Mouse (Mus musculus): ENCODE data around the gene 4930524B15Rik. TPM values are rescaled to one million over a fixed set of nuclear protein-coding genes. Genes with fewer than 3 reads are reported as not detected.

The 4930524B15Rik gene
- polyA plus RNA-seq, 1 experiment, result not detected

DNA sequence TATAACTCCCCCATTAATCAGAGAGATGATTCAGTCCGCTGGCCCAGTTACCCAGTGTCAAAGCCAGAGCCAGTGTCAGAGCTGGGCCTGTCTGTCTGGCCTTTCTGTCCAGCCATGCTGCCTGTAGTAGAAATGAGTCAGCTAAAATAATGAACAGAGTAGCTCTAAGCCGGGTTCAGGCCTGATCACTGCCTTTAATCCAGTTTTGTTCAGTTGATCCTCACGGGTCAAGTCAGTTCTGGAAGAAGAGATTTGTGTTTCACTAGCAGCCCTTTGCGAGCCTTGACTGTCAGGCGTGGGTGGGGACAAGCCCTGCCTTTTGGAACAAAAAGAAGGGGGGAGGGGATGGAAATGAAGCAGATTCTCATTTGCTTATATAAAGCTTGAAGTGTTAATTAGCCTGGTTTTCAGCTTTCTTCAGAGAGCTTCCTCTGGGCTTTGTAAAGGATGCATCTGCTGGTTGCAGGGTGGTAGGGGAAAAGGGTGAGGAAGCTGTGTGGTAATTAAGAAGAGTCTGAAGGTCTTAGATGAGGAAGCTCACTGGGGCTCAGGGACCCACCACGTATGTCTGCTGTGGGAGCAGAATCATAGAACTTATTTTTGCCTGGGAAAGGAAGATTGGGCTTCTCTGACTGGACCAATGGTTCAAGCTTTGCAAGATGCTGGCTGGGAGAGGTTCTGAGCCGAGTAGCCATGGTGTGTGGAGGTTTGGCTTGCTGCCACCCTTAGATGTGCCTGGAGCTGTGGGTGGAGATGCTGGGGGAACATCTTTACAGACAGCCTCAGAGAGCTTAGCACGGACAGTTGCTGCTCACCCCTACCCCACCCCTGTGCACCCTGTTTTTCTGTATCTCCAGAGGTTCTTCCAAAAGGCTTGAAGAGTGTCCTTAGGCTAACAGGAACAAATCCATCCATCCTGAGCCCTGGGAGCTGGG lies 54.9 kb downstream of the 4930524B15Rik start:
- 52% methylated on average over 8 of the region's 8 CpGs for WGBS
- no peak overlapping the region for H3K4me3 ChIP-seq (ENCODE audit: insufficient read depth, low read depth, low read length)
- DNase-seq, result no peak
- TF ChIP-seq CTCF (conservative IDR thresholded peaks at IDR 0.05; ENCODE audit: insufficient read depth, insufficient read length, low read depth, low read length) (no peak), POLR2A (IDR thresholded peaks at IDR 0.05; ENCODE audit: low read depth, low read length) (no peak)
- H3K36me3 ChIP-seq (ENCODE audit: control insufficient read depth, insufficient read depth, low read length), result no peaks in the 10 kb centered on the region
- no peaks in the 10 kb centered on the region for H3K27me3 ChIP-seq (replicated peaks; ENCODE audit: control insufficient read depth, insufficient read depth, low read length)
- no peaks in the 10 kb centered on the region for H3K4me1 ChIP-seq (ENCODE audit: control insufficient read depth, insufficient read depth, low read length)
- H3K27ac ChIP-seq (ENCODE audit: insufficient read depth, low read depth, low read length), result no peak overlapping the region

DNA sequence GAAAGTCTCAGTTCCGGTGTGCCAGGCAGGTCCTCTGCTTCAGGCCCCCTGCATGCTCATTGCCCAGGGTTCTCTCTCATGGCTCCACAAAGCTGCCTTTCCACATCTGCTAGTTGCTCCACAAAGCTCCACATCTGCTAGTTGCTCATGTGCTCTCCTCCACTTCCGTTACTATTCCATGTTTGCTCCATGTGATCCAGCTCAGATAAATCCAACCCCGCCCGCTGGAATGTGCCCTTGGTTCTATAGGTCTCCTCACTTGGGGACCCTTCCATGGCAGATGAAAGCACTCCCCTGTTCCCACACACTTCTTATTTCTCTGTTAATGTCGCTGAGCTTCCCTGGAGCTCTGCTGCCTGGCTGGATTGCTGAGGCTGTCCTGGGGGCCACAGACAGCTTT lies 61.2 kb downstream of the 4930524B15Rik start:
- Histone ChIP-seq H3K27ac (ENCODE audit: insufficient read depth, low read depth, low read length) (no peak overlapping the region), H3K27me3 (replicated peaks; ENCODE audit: control insufficient read depth, insufficient read depth, low read length) (no peaks in the 10 kb centered on the region), H3K4me1 (ENCODE audit: control insufficient read depth, insufficient read depth, low read length) (no peaks in the 10 kb centered on the region), H3K36me3 (ENCODE audit: control insufficient read depth, insufficient read depth, low read length) (no peaks in the 10 kb centered on the region), H3K4me3 (ENCODE audit: insufficient read depth, low read depth, low read length) (no peak overlapping the region)
- 46% methylated on average over 5 of the region's 5 CpGs for WGBS
- DNase-seq, result no peak
- TF ChIP-seq POLR2A (IDR thresholded peaks at IDR 0.05; ENCODE audit: low read depth, low read length), result no peak
- no peak for TF ChIP-seq CTCF (conservative IDR thresholded peaks at IDR 0.05; ENCODE audit: insufficient read depth, insufficient read length, low read depth, low read length)

DNA sequence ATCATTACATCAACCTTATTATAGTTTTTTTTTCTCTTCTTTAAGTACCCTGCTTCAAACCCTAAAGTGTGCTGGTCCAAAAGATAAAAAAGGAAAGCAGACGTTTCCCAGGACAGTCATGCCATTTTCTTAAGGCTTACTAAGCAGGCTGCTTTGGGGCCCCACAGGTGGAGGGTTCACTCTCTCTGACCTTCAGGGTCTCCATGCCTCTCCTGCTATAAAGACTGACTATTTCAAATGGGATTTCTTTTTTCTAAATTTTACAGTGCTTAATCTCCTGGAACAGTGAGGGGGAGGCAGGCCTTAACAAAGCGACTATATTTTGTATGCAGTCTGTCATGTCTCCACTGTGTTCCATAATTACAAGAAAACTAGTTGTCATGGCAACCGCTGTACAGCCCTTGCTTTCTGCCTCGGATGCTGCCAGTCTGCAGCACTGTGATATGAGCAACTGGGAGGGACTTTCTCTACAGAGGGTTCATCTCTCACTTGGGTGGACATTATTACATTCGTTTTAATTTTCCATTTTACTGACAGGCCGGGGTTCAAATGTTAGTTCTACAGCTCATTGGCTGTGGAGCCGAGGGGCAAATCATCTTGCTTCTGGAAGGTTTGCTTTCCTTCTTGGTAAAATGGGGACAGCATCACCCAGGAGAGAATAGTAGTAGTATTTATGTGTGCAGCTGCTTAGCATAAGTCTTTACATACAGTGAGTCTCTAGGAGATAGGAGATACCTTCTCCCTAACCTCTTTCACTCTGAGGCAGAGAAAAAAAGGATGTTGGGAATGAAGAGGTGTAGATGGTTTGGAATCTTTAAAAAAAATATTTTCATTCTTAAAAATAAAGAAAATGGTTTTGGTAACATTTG lies 62.3 kb downstream of the 4930524B15Rik start:
- no peak for DNase-seq
- no peak overlapping the region for H3K27ac ChIP-seq (ENCODE audit: insufficient read depth, low read depth, low read length)
- H3K36me3 ChIP-seq (ENCODE audit: control insufficient read depth, insufficient read depth, low read length), result no peaks in the 10 kb centered on the region
- H3K4me1 ChIP-seq (ENCODE audit: control insufficient read depth, insufficient read depth, low read length), result no peaks in the 10 kb centered on the region
- H3K27me3 ChIP-seq (replicated peaks; ENCODE audit: control insufficient read depth, insufficient read depth, low read length), result no peaks in the 10 kb centered on the region
- 61% methylated on average over 7 of the region's 7 CpGs for WGBS
- H3K4me3 ChIP-seq (ENCODE audit: insufficient read depth, low read depth, low read length), result no peak overlapping the region
- no peak for TF ChIP-seq CTCF (conservative IDR thresholded peaks at IDR 0.05; ENCODE audit: insufficient read depth, insufficient read length, low read depth, low read length)
- TF ChIP-seq POLR2A (IDR thresholded peaks at IDR 0.05; ENCODE audit: low read depth, low read length), result no peak

DNA sequence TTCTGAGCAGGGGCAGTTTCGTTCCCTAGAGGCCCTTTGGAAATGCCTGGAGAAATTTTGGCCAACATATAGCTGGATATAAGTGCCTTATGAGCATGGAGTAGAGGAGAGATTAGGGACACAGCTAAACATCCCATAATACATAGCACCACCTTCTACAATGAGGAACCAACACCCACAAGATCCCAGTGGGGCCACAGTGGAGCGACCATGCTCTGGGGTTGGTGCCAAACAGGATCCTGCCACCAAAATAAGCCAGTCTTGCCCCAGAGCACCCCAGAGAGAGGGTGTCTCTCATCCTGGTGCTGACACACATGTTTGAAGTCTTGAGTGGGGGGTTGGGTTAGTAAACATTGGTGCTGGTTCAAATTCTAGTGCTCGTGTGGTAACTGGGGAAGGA lies 63.2 kb downstream of the 4930524B15Rik start:
- Histone ChIP-seq H3K36me3 (ENCODE audit: control insufficient read depth, insufficient read depth, low read length) (no peaks in the 10 kb centered on the region), H3K4me3 (ENCODE audit: insufficient read depth, low read depth, low read length) (no peak overlapping the region), H3K4me1 (ENCODE audit: control insufficient read depth, insufficient read depth, low read length) (no peaks in the 10 kb centered on the region), H3K27ac (ENCODE audit: insufficient read depth, low read depth, low read length) (no peak overlapping the region), H3K27me3 (replicated peaks; ENCODE audit: control insufficient read depth, insufficient read depth, low read length) (no peaks in the 10 kb centered on the region)
- DNase-seq, result no peak
- no peak for TF ChIP-seq POLR2A (IDR thresholded peaks at IDR 0.05; ENCODE audit: low read depth, low read length)
- no peak for TF ChIP-seq CTCF (conservative IDR thresholded peaks at IDR 0.05; ENCODE audit: insufficient read depth, insufficient read length, low read depth, low read length)
- WGBS, result 77% methylated on average over 3 of the region's 3 CpGs

Other genes with a start within 250 kb of the 4930524B15Rik start
- gene Cpeb4, start 93.4 kb upstream of the 4930524B15Rik start, polyA plus RNA-seq (2012; rRNA removed), result 27.2 and 30.0 TPM in 2 replicates
- gene Nsg2, start 34.9 kb downstream of the 4930524B15Rik start, polyA plus RNA-seq (2012; rRNA removed), result 2.9 and 4.0 TPM in 2 replicates
- gene Il9r, start 234.7 kb downstream of the 4930524B15Rik start, polyA plus RNA-seq (2012; rRNA removed), result 0.05 and 0.58 TPM in 2 replicates
- gene Snrnp25, start 239.8 kb downstream of the 4930524B15Rik start, polyA plus RNA-seq (2012; rRNA removed), result 16.1 and 19.5 TPM in 2 replicates